Mouse (Mus musculus): ENCODE results near the gene Nudc. TPM values are rescaled to one million over a fixed set of nuclear protein-coding genes. Genes with fewer than 3 reads are reported as not detected.
A peak's percentile ranks its signal among the peaks of the same experiment; 100 is the strongest.

Gene Nudc
- polyA plus RNA-seq, 2 experiments: 88.2 to 124 TPM

DNA sequence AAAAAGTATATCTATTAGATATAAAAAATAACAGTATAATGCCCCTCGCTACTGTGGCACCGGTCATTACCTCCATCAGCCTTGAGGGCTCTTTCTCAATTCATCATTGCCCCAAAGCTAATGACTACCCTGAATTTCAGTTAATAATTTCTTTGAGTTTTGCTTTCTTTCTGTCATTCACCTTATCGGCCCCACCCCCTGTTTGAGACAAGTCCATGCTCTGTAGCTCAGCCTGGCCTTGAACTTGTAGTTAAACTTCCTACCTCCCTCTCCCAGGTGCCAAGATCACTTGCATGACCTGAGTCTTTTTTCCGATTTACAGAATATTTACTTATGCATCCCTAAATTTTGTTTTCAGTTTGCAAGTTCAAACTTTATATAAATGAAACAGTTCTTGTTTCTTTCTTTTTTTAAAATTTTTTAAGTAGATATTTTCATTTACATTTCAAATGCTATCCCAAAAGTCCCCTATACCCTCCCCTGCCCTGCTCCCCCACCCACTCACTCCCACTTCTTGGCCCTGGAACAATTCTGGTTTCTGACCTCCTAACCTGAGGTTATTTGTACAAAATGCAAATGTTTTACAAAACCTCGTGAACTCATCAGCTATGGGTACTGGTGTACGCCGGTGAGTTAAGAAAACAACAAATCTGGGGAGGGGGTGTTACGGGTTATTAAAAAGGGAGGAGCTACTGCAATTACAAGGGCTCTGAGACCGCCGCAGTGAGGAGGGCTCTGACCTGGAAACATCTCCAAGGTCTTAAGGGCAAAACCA lies 23.7 kb upstream of the Nudc start:
- H3K36me3 ChIP-seq (replicated peaks; ENCODE audit: control insufficient read depth, insufficient read depth, low read depth): no peaks in the 10 kb centered on the region
- no peak overlapping the region for H3K4me3 ChIP-seq (ENCODE audit: insufficient read depth in 1 of 2, low read depth in 2 of 2, low read length in 2 of 2)
- no peak overlapping the region for H3K27ac ChIP-seq
- ATAC-seq (ENCODE audit: insufficient read depth) (no peak), DNase-seq (ENCODE audit: low read depth in 3 of 3, low spot score in 3 of 3) (no peak)
- no peaks in the 10 kb centered on the region for H3K27me3 ChIP-seq (ENCODE audit: control insufficient read depth, insufficient read depth, low read length)
- H3K9ac ChIP-seq (replicated peaks): no peak overlapping the region
- peaks cover 4 to 9% of the 10 kb centered on the region in 2 experiments; a peak in 3 of 4 replicates for H3K4me1 ChIP-seq (replicated peaks; ENCODE audit: control insufficient read depth in 2 of 2, insufficient read depth in 2 of 2, low read length in 1 of 2)
- no peak for TF ChIP-seq EP300 (IDR thresholded peaks at IDR 0.05; ENCODE audit: low read depth)
- H3K4me2 ChIP-seq (ENCODE audit: low read depth): peak overlapping the region; percentile 0; the same call in 1 of the 2 replicates
- H3K9me3 ChIP-seq (ENCODE audit: control insufficient read depth, low read length): no peaks in the 10 kb centered on the region; the same call in 1 of the 2 replicates
- WGBS (ENCODE audit: insufficient replicate concordance): 64% methylated on average over 10 of the region's 10 CpGs

DNA sequence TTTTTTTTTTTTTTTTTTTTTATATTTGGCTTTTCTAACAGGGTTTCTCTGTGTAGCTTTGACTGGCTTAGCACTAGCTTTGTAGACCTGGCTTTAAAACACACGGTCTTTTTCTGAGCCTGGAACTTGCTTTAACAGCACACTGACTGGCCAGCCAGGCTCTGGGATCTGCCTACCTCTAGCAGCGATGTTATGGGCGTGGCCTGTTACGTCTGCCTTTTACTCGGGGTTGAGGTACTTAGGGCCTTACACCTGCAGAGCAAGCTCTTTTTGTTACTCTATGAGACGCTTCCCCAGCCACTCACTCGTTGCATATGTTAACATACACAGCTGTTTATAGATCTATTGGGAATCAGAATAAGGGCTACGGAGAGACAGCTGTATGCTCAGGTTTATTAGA lies 21.5 kb upstream of the Nudc start:
- Histone ChIP-seq H3K9ac (replicated peaks) (no peak overlapping the region), H3K4me3 (ENCODE audit: insufficient read depth in 1 of 2, low read depth in 2 of 2, low read length in 2 of 2) (no peak overlapping the region), H3K4me1 (replicated peaks; ENCODE audit: control insufficient read depth in 2 of 2, insufficient read depth in 2 of 2, low read length in 1 of 2) (0 out of 4 replicates have a peak, but pooled peaks cover 0 to 2% of the 10 kb centered on the region in 2 experiments), H3K4me2 (ENCODE audit: low read depth) (no peak overlapping the region), H3K36me3 (replicated peaks; ENCODE audit: control insufficient read depth, insufficient read depth, low read depth) (no peaks in the 10 kb centered on the region), H3K27ac (no peak overlapping the region), H3K27me3 (ENCODE audit: control insufficient read depth, insufficient read depth, low read length) (no peaks in the 10 kb centered on the region), H3K9me3 (ENCODE audit: control insufficient read depth, low read length) (no peaks in the 10 kb centered on the region; the same call in 1 of the 2 replicates)
- ATAC-seq (ENCODE audit: insufficient read depth) (no peak), DNase-seq (ENCODE audit: low read depth in 3 of 3, low spot score in 3 of 3) (no peak)
- WGBS (ENCODE audit: insufficient replicate concordance): 25% methylated on average over 8 of the region's 8 CpGs
- TF ChIP-seq CTCF (IDR thresholded peaks at IDR 0.05; ENCODE audit: low read depth) (no peak), EP300 (IDR thresholded peaks at IDR 0.05; ENCODE audit: low read depth) (no peak)

DNA sequence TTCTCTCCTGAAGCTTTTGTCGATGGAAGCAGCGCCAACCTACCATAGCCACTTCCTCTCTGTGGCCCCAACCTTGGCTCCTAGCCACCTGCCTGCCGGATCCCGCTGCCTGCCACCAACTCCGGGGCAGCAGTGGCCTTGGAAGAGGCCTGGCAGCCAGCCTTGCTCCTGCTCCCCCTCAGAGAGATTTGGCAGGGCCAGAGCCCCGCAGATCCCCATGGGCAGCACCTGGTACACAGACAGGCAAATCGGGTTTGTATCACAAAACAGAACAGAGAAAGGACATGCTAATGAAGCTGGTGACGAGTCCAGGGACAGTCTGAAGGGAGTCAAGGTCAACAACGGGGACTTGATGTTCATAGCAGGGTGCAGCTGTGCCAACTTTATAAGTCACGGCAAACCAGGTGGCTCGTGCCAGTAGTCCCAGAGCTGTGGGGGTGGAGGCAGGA lies 17.4 kb upstream of the Nudc start:
- ATAC-seq (ENCODE audit: insufficient read depth) (no peak), DNase-seq (ENCODE audit: low read depth in 3 of 3, low spot score in 3 of 3) (no peak)
- H3K4me2 ChIP-seq (ENCODE audit: low read depth): no peak overlapping the region
- H3K4me3 ChIP-seq (ENCODE audit: insufficient read depth in 1 of 2, low read depth in 2 of 2, low read length in 2 of 2): no peak overlapping the region
- H3K9ac ChIP-seq (replicated peaks): no peak overlapping the region
- no peak overlapping the region for H3K27ac ChIP-seq
- H3K27me3 ChIP-seq (ENCODE audit: control insufficient read depth, insufficient read depth, low read length): no peaks in the 10 kb centered on the region
- no peak for TF ChIP-seq CTCF (IDR thresholded peaks at IDR 0.05; ENCODE audit: low read depth)
- TF ChIP-seq EP300 (IDR thresholded peaks at IDR 0.05; ENCODE audit: low read depth): no peak
- H3K4me1 ChIP-seq (replicated peaks; ENCODE audit: control insufficient read depth in 2 of 2, insufficient read depth in 2 of 2, low read length in 1 of 2): 0 out of 4 replicates have a peak, but pooled peaks cover 0 to 2% of the 10 kb centered on the region in 2 experiments
- WGBS (ENCODE audit: insufficient replicate concordance): 64% methylated on average over 11 of the region's 11 CpGs
- H3K36me3 ChIP-seq (replicated peaks; ENCODE audit: control insufficient read depth, insufficient read depth, low read depth): no peaks in the 10 kb centered on the region
- H3K9me3 ChIP-seq (ENCODE audit: control insufficient read depth, low read length): no peaks in the 10 kb centered on the region; the same call in 1 of the 2 replicates

DNA sequence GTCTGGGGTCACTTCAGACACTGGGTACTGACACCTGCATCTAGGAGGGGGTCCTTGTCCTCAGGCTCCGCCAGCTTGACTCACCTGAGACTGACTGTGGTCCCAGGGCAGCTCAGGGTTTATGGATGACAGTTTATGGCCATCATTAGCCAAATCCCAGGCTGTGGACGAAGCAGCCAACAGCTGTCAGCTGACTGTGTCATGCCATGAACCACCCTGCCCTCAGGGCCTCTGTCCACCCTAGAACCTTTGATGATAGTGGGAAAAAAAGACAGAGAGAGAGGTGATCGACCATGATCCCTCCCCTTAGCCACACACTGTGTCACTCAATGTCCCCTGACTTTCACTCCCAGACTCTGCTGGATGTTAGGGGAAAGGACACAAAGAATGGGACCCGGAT lies 15.8 kb upstream of the Nudc start:
- Histone ChIP-seq H3K36me3 (replicated peaks; ENCODE audit: control insufficient read depth, insufficient read depth, low read depth) (no peaks in the 10 kb centered on the region), H3K27me3 (ENCODE audit: control insufficient read depth, insufficient read depth, low read length) (no peaks in the 10 kb centered on the region), H3K4me2 (ENCODE audit: low read depth) (no peak overlapping the region), H3K9me3 (ENCODE audit: control insufficient read depth, low read length) (no peaks in the 10 kb centered on the region; the same call in 1 of the 2 replicates), H3K9ac (replicated peaks) (no peak overlapping the region), H3K4me3 (ENCODE audit: insufficient read depth in 1 of 2, low read depth in 2 of 2, low read length in 2 of 2) (no peak overlapping the region), H3K27ac (no peak overlapping the region), H3K4me1 (replicated peaks; ENCODE audit: control insufficient read depth in 2 of 2, insufficient read depth in 2 of 2, low read length in 1 of 2) (no peaks in the 10 kb centered on the region)
- TF ChIP-seq CTCF (IDR thresholded peaks at IDR 0.05; ENCODE audit: low read depth) (no peak), EP300 (IDR thresholded peaks at IDR 0.05; ENCODE audit: low read depth) (no peak)
- no peak for DNase-seq (ENCODE audit: low read depth in 3 of 3, low spot score in 3 of 3)
- ATAC-seq (ENCODE audit: insufficient read depth): no peak
- WGBS (ENCODE audit: insufficient replicate concordance): 59% methylated on average over 4 of the region's 4 CpGs

DNA sequence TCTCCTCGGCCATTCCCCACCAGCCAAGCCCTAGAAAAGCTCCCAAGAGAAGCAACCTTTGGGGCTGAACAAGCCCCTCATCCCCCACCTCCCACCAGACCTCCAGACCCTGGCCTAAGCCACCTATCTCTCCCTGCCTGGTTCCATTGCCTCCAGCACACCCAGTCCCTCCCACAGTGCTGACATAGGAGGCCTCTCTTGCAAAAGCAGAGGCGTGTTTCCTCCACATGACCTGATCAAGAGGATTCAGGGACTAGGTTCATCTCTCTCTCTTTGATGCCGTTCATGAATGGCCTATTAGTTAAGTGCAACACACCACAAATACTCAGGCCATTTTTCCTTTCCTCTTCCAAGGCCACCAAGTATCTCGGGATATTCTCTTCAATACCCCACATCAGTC lies 14.1 kb upstream of the Nudc start:
- no peak for ATAC-seq (ENCODE audit: insufficient read depth)
- H3K4me3 ChIP-seq (ENCODE audit: insufficient read depth in 1 of 2, low read depth in 2 of 2, low read length in 2 of 2): no peak overlapping the region
- H3K9ac ChIP-seq (replicated peaks): no peak overlapping the region
- TF ChIP-seq CTCF (IDR thresholded peaks at IDR 0.05; ENCODE audit: low read depth) (no peak), EP300 (IDR thresholded peaks at IDR 0.05; ENCODE audit: low read depth) (no peak)
- DNase-seq (ENCODE audit: low read depth in 3 of 3, low spot score in 3 of 3): no peak
- no peak overlapping the region for H3K27ac ChIP-seq
- WGBS (ENCODE audit: insufficient replicate concordance): 50% methylated on average over 4 of the region's 4 CpGs
- no peaks in the 10 kb centered on the region for H3K27me3 ChIP-seq (ENCODE audit: control insufficient read depth, insufficient read depth, low read length)
- no peaks in the 10 kb centered on the region for H3K4me1 ChIP-seq (replicated peaks; ENCODE audit: control insufficient read depth in 2 of 2, insufficient read depth in 2 of 2, low read length in 1 of 2)
- H3K9me3 ChIP-seq (ENCODE audit: control insufficient read depth, low read length): no peaks in the 10 kb centered on the region; the same call in 1 of the 2 replicates
- H3K4me2 ChIP-seq (ENCODE audit: low read depth): no peak overlapping the region
- no peaks in the 10 kb centered on the region for H3K36me3 ChIP-seq (replicated peaks; ENCODE audit: control insufficient read depth, insufficient read depth, low read depth)
